Mouse (Mus musculus): ENCODE measurements around the gene Hsd17b12. TPM values are rescaled to one million over a fixed set of nuclear protein-coding genes. Genes with fewer than 3 reads are reported as not detected.

The Hsd17b12 gene
- total and polyA plus RNA-seq, 3 experiments, result 70.7 to 117 (median 114) TPM

DNA sequence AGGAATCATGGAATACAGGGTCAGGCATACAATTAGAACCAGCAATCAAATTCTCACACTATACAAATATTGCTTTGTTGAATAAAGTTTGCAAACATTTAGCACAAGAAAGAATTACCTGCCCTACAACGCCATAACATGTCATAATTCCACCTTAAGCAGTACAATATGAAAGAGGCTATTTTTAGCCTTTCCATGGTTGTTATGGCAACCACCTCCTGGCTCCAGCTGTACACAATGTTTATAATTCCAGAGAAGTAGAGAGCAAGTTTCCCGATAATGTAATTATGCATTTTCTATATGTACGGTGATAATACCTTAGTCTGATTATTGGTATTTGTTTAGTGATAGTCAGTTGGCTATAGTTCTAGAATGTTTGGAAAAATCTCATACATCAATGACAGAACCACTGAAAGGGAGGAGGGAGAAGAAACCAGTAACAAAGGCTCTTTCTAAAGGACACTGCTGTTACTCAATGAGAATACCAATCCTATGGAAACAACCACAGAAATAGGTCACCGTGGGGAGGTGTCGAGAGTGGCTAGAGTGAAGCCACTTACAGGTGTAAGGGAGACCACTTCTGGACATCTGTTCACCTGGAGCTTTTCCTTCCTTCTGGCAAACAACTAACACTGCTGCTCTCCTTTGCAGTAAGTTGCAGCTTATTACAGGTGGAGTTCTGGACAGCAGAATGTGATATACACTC, 108.1 kb downstream of the Hsd17b12 start:
- Histone ChIP-seq H3K79me2 (replicated peaks; ENCODE audit: control insufficient read depth, extremely low read depth, insufficient read depth, poor library complexity, severe bottlenecking) (no peaks in the 10 kb centered on the region; the same call in 1 of the 2 replicates), H3K4me3 (replicated peaks in 1 of 3; ENCODE audit: low read depth in 2 of 3, low read length in 2 of 3, poor library complexity in 1 of 3) (no peak overlapping the region), H3K27ac (ENCODE audit: insufficient read depth, low read depth) (no peak overlapping the region), H3K4me1 (ENCODE audit: control insufficient read depth in 1 of 2, insufficient read depth in 2 of 2) (peaks cover 5 to 19% of the 10 kb centered on the region in 2 experiments; a peak in 3 of 4 replicates), H3K27me3 (replicated peaks) (no peaks in the 10 kb centered on the region), H3K4me2 (ENCODE audit: insufficient read depth, low read depth, poor library complexity, severe bottlenecking) (no peak overlapping the region), H3K9ac (ENCODE audit: insufficient read depth, low read depth) (no peak overlapping the region), H3K9me3 (replicated peaks; ENCODE audit: low read length) (no peaks in the 10 kb centered on the region), H3K36me3 (replicated peaks in 1 of 2; ENCODE audit: control insufficient read depth in 1 of 2, insufficient read depth in 1 of 2, low read length in 1 of 2) (peaks cover 7 to 57% of the 10 kb centered on the region in 2 experiments)
- DNase-seq (ENCODE audit: extremely low read depth), result no peak
- TF ChIP-seq MAFK (IDR thresholded peaks at IDR 0.05; ENCODE audit: insufficient replicate concordance, low read length) (no peak), ETS1 (conservative IDR thresholded peaks at IDR 0.05; ENCODE audit: low read depth, low read length) (no peak), SIN3A (IDR thresholded peaks at IDR 0.05; ENCODE audit: low read length) (no peak), USF2 (conservative IDR thresholded peaks at IDR 0.05; ENCODE audit: low read depth, low read length) (no peak), ZKSCAN1 (IDR thresholded peaks at IDR 0.05; ENCODE audit: borderline replicate concordance, low read depth, low read length) (no peak), TBP (conservative IDR thresholded peaks at IDR 0.05; ENCODE audit: low read depth, low read length) (no peak), CHD1 (IDR thresholded peaks at IDR 0.05; ENCODE audit: low read depth, low read length) (no peak), POLR2A (IDR thresholded peaks at IDR 0.05; ENCODE audit: low read depth, low read length) (no peak), MAX (IDR thresholded peaks at IDR 0.05; ENCODE audit: low read length) (no peak), EP300 (IDR thresholded peaks at IDR 0.05; ENCODE audit: low read length) (no peak), ELF1 (IDR thresholded peaks at IDR 0.05; ENCODE audit: low read depth, low read length) (no peak), CTCF (conservative IDR thresholded peaks at IDR 0.05 in 1 of 2, IDR thresholded peaks at IDR 0.05 in 1 of 2; ENCODE audit: low read depth in 2 of 2, low read length in 2 of 2) (no peak), MYC (IDR thresholded peaks at IDR 0.05; ENCODE audit: low read depth, low read length) (no peak), JUN (IDR thresholded peaks at IDR 0.05; ENCODE audit: insufficient read depth, low read depth, low read length) (no peak), POLR2AphosphoS2 (IDR thresholded peaks at IDR 0.05; ENCODE audit: low read depth, low read length) (no peak), BHLHE40 (IDR thresholded peaks at IDR 0.05; ENCODE audit: low read depth, low read length) (no peak), JUND (conservative IDR thresholded peaks at IDR 0.05; ENCODE audit: low read depth, low read length) (no peak), NRF1 (IDR thresholded peaks at IDR 0.05; ENCODE audit: low read depth, low read length) (no peak), CHD2 (IDR thresholded peaks at IDR 0.05; ENCODE audit: low read length) (no peak)
- in situ Hi-C loops (cut with MboI; ENCODE audit: low pct_ligation_motif_present, low pct_unique_long_range_greater_than_20kb, low sequenced_read_pairs) (loop anchor here (25.0 kb wide), 1 partner anchor 238 kb away; no protein-coding TSS in a partner anchor), dilution Hi-C loops (cut with MboI; ENCODE audit: extremely low pct_ligation_motif_present, extremely low pct_unique_long_range_greater_than_20kb, low sequenced_read_pairs) (no loop called here)

GRCm38 (mm10) chr2:94048733-94049470, 108.9 kb downstream of the Hsd17b12 start:
- Histone ChIP-seq H3K36me3 (replicated peaks in 1 of 2; ENCODE audit: control insufficient read depth in 1 of 2, insufficient read depth in 1 of 2, low read length in 1 of 2) (peaks cover 7 to 62% of the 10 kb centered on the region in 2 experiments), H3K9ac (ENCODE audit: insufficient read depth, low read depth) (no peak overlapping the region), H3K4me2 (ENCODE audit: insufficient read depth, low read depth, poor library complexity, severe bottlenecking) (no peak overlapping the region), H3K4me3 (replicated peaks in 1 of 3; ENCODE audit: low read depth in 2 of 3, low read length in 2 of 3, poor library complexity in 1 of 3) (no peak overlapping the region), H3K27me3 (replicated peaks) (no peaks in the 10 kb centered on the region), H3K27ac (ENCODE audit: insufficient read depth, low read depth) (no peak overlapping the region), H3K4me1 (ENCODE audit: control insufficient read depth in 1 of 2, insufficient read depth in 2 of 2) (peaks cover 5 to 20% of the 10 kb centered on the region in 2 experiments; a peak in 3 of 4 replicates), H3K9me3 (replicated peaks; ENCODE audit: low read length) (no peaks in the 10 kb centered on the region), H3K79me2 (replicated peaks; ENCODE audit: control insufficient read depth, extremely low read depth, insufficient read depth, poor library complexity, severe bottlenecking) (no peaks in the 10 kb centered on the region; the same call in 1 of the 2 replicates)
- DNase-seq (ENCODE audit: extremely low read depth), result no peak
- in situ Hi-C loops (cut with MboI; ENCODE audit: low pct_ligation_motif_present, low pct_unique_long_range_greater_than_20kb, low sequenced_read_pairs) (loop anchor here (25.0 kb wide), 1 partner anchor 238 kb away; no protein-coding TSS in a partner anchor), dilution Hi-C loops (cut with MboI; ENCODE audit: extremely low pct_ligation_motif_present, extremely low pct_unique_long_range_greater_than_20kb, low sequenced_read_pairs) (no loop called here)
- TF ChIP-seq MYC (IDR thresholded peaks at IDR 0.05; ENCODE audit: low read depth, low read length) (no peak), SMC3 (IDR thresholded peaks at IDR 0.05; ENCODE audit: low read depth, low read length) (no peak), TCF12 (IDR thresholded peaks at IDR 0.05; ENCODE audit: low read depth, low read length) (no peak), IRF4 (IDR thresholded peaks at IDR 0.05; ENCODE audit: low read depth, low read length) (no peak), PAX5 (IDR thresholded peaks at IDR 0.05; ENCODE audit: low read length) (no peak), ELF1 (IDR thresholded peaks at IDR 0.05; ENCODE audit: low read depth, low read length) (no peak), RAD21 (IDR thresholded peaks at IDR 0.05; ENCODE audit: low read depth, low read length) (no peak), KAT2A (IDR thresholded peaks at IDR 0.05; ENCODE audit: insufficient replicate concordance, low read length) (no peak), ZNF384 (IDR thresholded peaks at IDR 0.05; ENCODE audit: low read depth, low read length) (no peak), POLR2AphosphoS2 (IDR thresholded peaks at IDR 0.05; ENCODE audit: low read depth, low read length) (no peak), HCFC1 (IDR thresholded peaks at IDR 0.05; ENCODE audit: low read depth, low read length) (no peak)

Data from CH12.LX (cell line).